In the genomic region with DNA sequence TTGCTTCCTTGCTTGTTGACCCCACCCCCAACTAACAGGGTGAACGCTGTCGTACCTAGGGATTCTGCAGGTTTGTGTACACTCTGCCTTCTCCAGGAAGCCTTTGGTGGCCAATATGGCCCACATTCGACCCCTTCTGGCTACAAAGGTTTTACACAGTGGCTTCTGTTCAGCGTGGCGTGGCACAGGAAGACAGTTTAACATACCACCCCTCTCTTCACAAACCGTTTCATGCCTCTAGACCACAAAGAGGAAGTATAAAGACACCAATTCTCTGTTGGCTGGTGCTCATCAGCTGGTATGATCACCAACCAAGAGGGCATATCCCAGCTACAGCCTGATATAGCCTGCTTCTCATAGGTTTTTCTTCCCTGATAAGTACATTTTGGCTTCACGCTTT, we compare ENCODE assay signal across 17 mouse cellular contexts.
DNase-seq lines count a peak whose midpoint lies in the region; ATAC-seq lines count a peak whose summit lies in the region.
"Had no signal": no experiment of that assay in that cellular context is flagged by ENCODE, and none has a peak within 500 bp of the region (broad histone marks: within the 10 kb centered on the region; RNA-seq: fewer than 3 reads in every experiment).

No protein-coding gene starts in this region.

- no peaks in the 10 kb centered on the region for H3K27me3 ChIP-seq in midbrain, embryonic 11.5 days (ENCODE audit: control insufficient read depth, insufficient read depth, low read length)
- H3K27me3 ChIP-seq in midbrain, embryonic 15.5 days (replicated peaks) = no peaks in the 10 kb centered on the region
- H3K27me3 ChIP-seq: embryonic facial prominence, embryonic 13.5 days; forebrain, embryonic 12.5 days; liver, embryonic 13.5 days had no signal

- no peak overlapping the region for H3K9ac ChIP-seq in midbrain, embryonic 11.5 days (ENCODE audit: low read length)
- H3K9ac ChIP-seq in midbrain, embryonic 15.5 days = no peak overlapping the region
- H3K9ac ChIP-seq: embryonic facial prominence, embryonic 13.5 days; forebrain, embryonic 12.5 days; liver, embryonic 13.5 days had no signal

- DNase-seq in midbrain, embryonic 11.5 days (ENCODE audit: low spot score, missing footprints) = peak; percentile 26
- peak; percentile 60 for DNase-seq in CD4-positive, CD25-positive, alpha-beta regulatory T cell, adult 2 months (ENCODE audit: low read depth, low spot score)
- DNase-seq in c-Kit-positive CD71-negative TER-119-negative erythroid progenitor cells, embryonic 14.5 days (ENCODE audit: low read depth) = peak; percentile 25
- DNase-seq in natural killer cell, adult 2 months (ENCODE audit: low spot score in 2 of 2) = peak; percentile 38 to 71
- DNase-seq in frontal cortex, postnatal 14 days (ENCODE audit: low spot score in 2 of 2) = no peak
- DNase-seq in ovary, postnatal 10 days (ENCODE audit: low spot score) = no peak
- DNase-seq: adrenal gland, postnatal 14 days; cerebellum, postnatal 25 days; heart, adult 18-20 months; liver, embryonic 13.5 days had no signal

- H3K4me3 ChIP-seq in midbrain, embryonic 11.5 days (ENCODE audit: low read depth, low read length) = no peak overlapping the region
- no peak overlapping the region for H3K4me3 ChIP-seq in midbrain, embryonic 15.5 days
- H3K4me3 ChIP-seq: embryonic facial prominence, embryonic 13.5 days; forebrain, embryonic 12.5 days; liver, embryonic 13.5 days had no signal

- H3K9me3 ChIP-seq in midbrain, embryonic 11.5 days (ENCODE audit: control insufficient read depth, low read length) = no peaks in the 10 kb centered on the region
- no peaks in the 10 kb centered on the region for H3K9me3 ChIP-seq in midbrain, embryonic 15.5 days
- H3K9me3 ChIP-seq: embryonic facial prominence, embryonic 13.5 days; forebrain, embryonic 12.5 days; liver, embryonic 13.5 days had no signal

- no peak overlapping the region for H3K27ac ChIP-seq in midbrain, embryonic 11.5 days (ENCODE audit: low read depth, low read length)
- H3K27ac ChIP-seq in midbrain, embryonic 15.5 days = no peak overlapping the region
- H3K27ac ChIP-seq: embryonic facial prominence, embryonic 13.5 days; forebrain, embryonic 12.5 days; kidney, postnatal 0 days; liver, embryonic 13.5 days; macrophage; stomach, postnatal 0 days had no signal

- no peaks in the 10 kb centered on the region for H3K4me1 ChIP-seq in midbrain, embryonic 11.5 days (ENCODE audit: control insufficient read depth, insufficient read depth, low read length)
- peaks cover 16% of the 10 kb centered on the region for H3K4me1 ChIP-seq in midbrain, embryonic 15.5 days
- H3K4me1 ChIP-seq: embryonic facial prominence, embryonic 13.5 days; liver, embryonic 13.5 days had no signal

- H3K4me2 ChIP-seq in midbrain, embryonic 11.5 days = no peak overlapping the region
- H3K4me2 ChIP-seq in midbrain, embryonic 15.5 days = no peak overlapping the region
- H3K4me2 ChIP-seq: embryonic facial prominence, embryonic 13.5 days; forebrain, embryonic 12.5 days; liver, embryonic 13.5 days had no signal

- no peak for ATAC-seq in midbrain, embryonic 11.5 days (ENCODE audit: low FRiP score)
- ATAC-seq in midbrain, embryonic 15.5 days (replicated peaks) = no peak
- no peak for ATAC-seq in cerebellum, adult (ENCODE audit: insufficient number of reproducible peaks, low FRiP score, low TSS enrichment)

- H3K36me3 ChIP-seq in midbrain, embryonic 11.5 days (ENCODE audit: control insufficient read depth, insufficient read depth, low read length) = no peaks in the 10 kb centered on the region
- no peaks in the 10 kb centered on the region for H3K36me3 ChIP-seq in midbrain, embryonic 15.5 days (replicated peaks)
- H3K36me3 ChIP-seq: embryonic facial prominence, embryonic 13.5 days; forebrain, embryonic 12.5 days; liver, embryonic 13.5 days had no signal

- 81% methylated on average over 7 of the region's 7 CpGs for WGBS in midbrain, embryonic 11.5 days
- 84% methylated on average over 7 of the region's 7 CpGs for WGBS in midbrain, embryonic 15.5 days

Comparison
In these comparisons a context has a peak if more than half of its experiments do, and no peak if none do; other contexts are left out.
1. DNase-seq: peak in midbrain, embryonic 11.5 days (single experiment), CD4-positive, CD25-positive, alpha-beta regulatory T cell, adult 2 months (single experiment), c-Kit-positive CD71-negative TER-119-negative erythroid progenitor cells, embryonic 14.5 days (single experiment) and natural killer cell, adult 2 months (2 of 2); none in frontal cortex, postnatal 14 days (0 of 2) and ovary, postnatal 10 days (single experiment).